Mouse (Mus musculus) intestine, embryonic 16.5 days (tissue): ENCODE data around the gene Camk2b. TPM values are rescaled to one million over a fixed set of nuclear protein-coding genes. Genes with fewer than 3 reads are reported as not detected.

Experiments used
- ATAC-seq: fragments of 200-750 bp; cut with Nextera tagmentation; 2 replicates; pipeline ENCODE4 v1.8.0; 2017; ENCODE audit warnings: moderate TSS enrichment, moderate library complexity
- H3K27ac ChIP-seq: fragments of 300-500 bp; sonication (generic); 2 replicates; pipeline ENCODE4 v1.5.1; 2014; ENCODE audit warnings: mild to moderate bottlenecking, low read length
- H3K27me3 ChIP-seq: fragments of 300-500 bp; sonication (generic); replicated peaks from 2 replicates; pipeline ENCODE4 v1.6.1; 2014; ENCODE audit warnings: low read length, control low read depth, mixed read lengths; ENCODE audit not compliant: control insufficient read depth, insufficient read depth
- H3K36me3 ChIP-seq: fragments of 300-500 bp; sonication (generic); 2 replicates; pipeline ENCODE4 v1.6.1; 2014; ENCODE audit warnings: low read length, control low read depth; ENCODE audit not compliant: control insufficient read depth, insufficient read depth
- H3K4me1 ChIP-seq: fragments of 300-500 bp; sonication (generic); 2 replicates; pipeline ENCODE4 v1.6.1; 2014; ENCODE audit warnings: low read length, control low read depth, mixed read lengths; ENCODE audit not compliant: control insufficient read depth, insufficient read depth
- H3K4me2 ChIP-seq: fragments of 300-500 bp; sonication (generic); 2 replicates; pipeline ENCODE4 v1.6.1; 2014; ENCODE audit warnings: low read depth, low read length, control low read depth
- H3K4me3 ChIP-seq: fragments of 300-500 bp; sonication (generic); 2 replicates; pipeline ENCODE4 v1.5.1; 2014; ENCODE audit warnings: mild to moderate bottlenecking, low read length
- H3K9ac ChIP-seq: fragments of 300-500 bp; sonication (generic); 2 replicates; pipeline ENCODE4 v1.6.1; 2014; ENCODE audit warnings: low read depth, low read length
- H3K9me3 ChIP-seq: fragments of 300-500 bp; sonication (generic); 2 replicates; pipeline ENCODE4 v1.6.1; 2016; ENCODE audit warnings: low read length, control low read depth; ENCODE audit not compliant: control insufficient read depth
- WGBS: fragments of 180-500 bp; shearing (Covaris S2); extraction: QIAGEN DNeasy Blood & Tissue Kit; methylation state at CpG from one replicate; pipeline ENCODE4 v1.1.7; 2014; 5-methylcytosine and 5-hydroxymethylcytosine counted together
- polyA plus RNA-seq: library from polyadenylated mRNA; unstranded; fragments of >200 nt; fragmentation: Nextera tagmentation; extraction: Ambion mirVana; gene quantifications from 2 replicates; pipeline ENCODE4 v1.2.1, GENCODE M21; 2015

Camk2b gene
- polyA plus RNA-seq, 1 experiment from 2014 or later, result 5.8 TPM

- Histone ChIP-seq H3K9ac (no peak overlapping the region), H3K27me3 (no peaks in the 10 kb centered on the region), H3K36me3 (no peaks in the 10 kb centered on the region), H3K4me2 (no peak overlapping the region), H3K9me3 (no peaks in the 10 kb centered on the region), H3K27ac (no peak overlapping the region), H3K4me1 (no peaks in the 10 kb centered on the region), H3K4me3 (no peak overlapping the region)
- 95% methylated on average over 5 of the region's 5 CpGs for WGBS
- no peak for ATAC-seq
These were observed 82.5 kb downstream of the Camk2b start for GRCm38 (mm10) chr11:5983629-5984028.

GRCm38 (mm10) chr11:5981323-5981722 is 84.8 kb downstream of the Camk2b start:
- Histone ChIP-seq H3K36me3 (no peaks in the 10 kb centered on the region), H3K9ac (no peak overlapping the region; the same call in 1 of the 2 replicates), H3K27ac (no peak overlapping the region), H3K4me1 (no peaks in the 10 kb centered on the region), H3K4me3 (no peak overlapping the region), H3K4me2 (no peak overlapping the region), H3K27me3 (no peaks in the 10 kb centered on the region), H3K9me3 (no peaks in the 10 kb centered on the region)
- 80% methylated on average over 7 of the region's 7 CpGs for WGBS
- no peak for ATAC-seq

- Histone ChIP-seq H3K27me3 (no peaks in the 10 kb centered on the region), H3K4me1 (no peaks in the 10 kb centered on the region), H3K27ac (no peak overlapping the region), H3K36me3 (no peaks in the 10 kb centered on the region), H3K9me3 (no peaks in the 10 kb centered on the region), H3K9ac (no peak overlapping the region), H3K4me3 (no peak overlapping the region), H3K4me2 (no peak overlapping the region)
- ATAC-seq, result peak; percentile 14; the same call in 1 of the 2 replicates
- WGBS, result 67% methylated on average over 8 of the region's 8 CpGs
These were observed 85.6 kb downstream of the Camk2b start for GRCm38 (mm10) chr11:5980561-5980960.

- no peak for ATAC-seq
- Histone ChIP-seq H3K27ac (no peak overlapping the region), H3K27me3 (no peaks in the 10 kb centered on the region), H3K36me3 (no peaks in the 10 kb centered on the region), H3K9me3 (no peaks in the 10 kb centered on the region), H3K4me1 (no peaks in the 10 kb centered on the region), H3K9ac (no peak overlapping the region), H3K4me3 (no peak overlapping the region), H3K4me2 (no peak overlapping the region)
- WGBS, result 80% methylated on average over 2 of the region's 2 CpGs
These were observed 86.1 kb downstream of the Camk2b start for GRCm38 (mm10) chr11:5980108-5980507.

- Histone ChIP-seq H3K4me2 (no peak overlapping the region), H3K36me3 (no peaks in the 10 kb centered on the region), H3K9ac (no peak overlapping the region), H3K4me1 (no peaks in the 10 kb centered on the region), H3K27me3 (no peaks in the 10 kb centered on the region), H3K27ac (no peak overlapping the region), H3K9me3 (no peaks in the 10 kb centered on the region), H3K4me3 (no peak overlapping the region)
- ATAC-seq, result peak; percentile 43; the same call in 1 of the 2 replicates
- 68% methylated on average over 7 of the region's 7 CpGs for WGBS
These were observed 87.1 kb downstream of the Camk2b start for GRCm38 (mm10) chr11:5979088-5979487.

GRCm38 (mm10) chr11:5976106-5976505 is 90.1 kb downstream of the Camk2b start:
- Histone ChIP-seq H3K4me1 (peaks cover 7% of the 10 kb centered on the region; the same call in 1 of the 2 replicates), H3K9me3 (no peaks in the 10 kb centered on the region), H3K4me2 (no peak overlapping the region), H3K36me3 (no peaks in the 10 kb centered on the region), H3K9ac (no peak overlapping the region), H3K4me3 (no peak overlapping the region), H3K27ac (no peak overlapping the region), H3K27me3 (no peaks in the 10 kb centered on the region)
- no peak for ATAC-seq
- WGBS, result 22% methylated on average over 9 of the region's 9 CpGs

GRCm38 (mm10) chr11:5975068-5975467 is 91.1 kb downstream of the Camk2b start:
- WGBS, result 69% methylated on average over 2 of the region's 2 CpGs
- ATAC-seq, result no peak
- H3K4me2 ChIP-seq, result no peak overlapping the region
- H3K36me3 ChIP-seq, result no peaks in the 10 kb centered on the region
- no peak overlapping the region for H3K9ac ChIP-seq
- H3K27ac ChIP-seq, result no peak overlapping the region
- H3K27me3 ChIP-seq, result no peaks in the 10 kb centered on the region
- no peak overlapping the region for H3K4me3 ChIP-seq
- no peaks in the 10 kb centered on the region for H3K9me3 ChIP-seq
- peaks cover 7% of the 10 kb centered on the region; the same call in 1 of the 2 replicates for H3K4me1 ChIP-seq

- Histone ChIP-seq H3K9ac (no peak overlapping the region), H3K27ac (no peak overlapping the region), H3K36me3 (no peaks in the 10 kb centered on the region), H3K4me2 (no peak overlapping the region), H3K4me3 (no peak overlapping the region), H3K9me3 (no peaks in the 10 kb centered on the region), H3K4me1 (peaks cover 7% of the 10 kb centered on the region; the same call in 1 of the 2 replicates), H3K27me3 (no peaks in the 10 kb centered on the region)
- WGBS, result 73% methylated on average over 6 of the region's 6 CpGs
- no peak for ATAC-seq
These were observed 92.1 kb downstream of the Camk2b start for GRCm38 (mm10) chr11:5974053-5974452.

- WGBS, result 27% methylated on average over 7 of the region's 7 CpGs
- no peaks in the 10 kb centered on the region for H3K9me3 ChIP-seq
- H3K4me1 ChIP-seq, result peaks cover 7% of the 10 kb centered on the region; the same call in 1 of the 2 replicates
- H3K4me3 ChIP-seq, result no peak overlapping the region
- no peak overlapping the region for H3K4me2 ChIP-seq
- H3K36me3 ChIP-seq, result no peaks in the 10 kb centered on the region; the same call in 1 of the 2 replicates
- no peaks in the 10 kb centered on the region for H3K27me3 ChIP-seq
- ATAC-seq, result no peak
- no peak overlapping the region for H3K9ac ChIP-seq
- no peak overlapping the region for H3K27ac ChIP-seq
These were observed 93.0 kb downstream of the Camk2b start for GRCm38 (mm10) chr11:5973151-5973550.

GRCm38 (mm10) chr11:5971202-5971601 is 95.0 kb downstream of the Camk2b start:
- Histone ChIP-seq H3K9ac (no peak overlapping the region), H3K36me3 (no peaks in the 10 kb centered on the region; the same call in 1 of the 2 replicates), H3K4me2 (no peak overlapping the region), H3K9me3 (no peaks in the 10 kb centered on the region), H3K27me3 (no peaks in the 10 kb centered on the region), H3K4me3 (no peak overlapping the region), H3K4me1 (peaks cover 7% of the 10 kb centered on the region; the same call in 1 of the 2 replicates), H3K27ac (no peak overlapping the region)
- 55% methylated on average over 7 of the region's 7 CpGs for WGBS
- ATAC-seq, result no peak
